Mouse (Mus musculus) adrenal gland, adult 8-10 months (tissue): ENCODE results near the gene Mylk3. TPM values are rescaled to one million over a fixed set of nuclear protein-coding genes. Genes with fewer than 3 reads are reported as not detected.

Source experiments
- DNase-seq: peaks from one replicate; pipeline ENCODE4 v3.0.0; 2022
- total RNA-seq, 4 experiments: library from RNA; stranded (reverse); gene quantifications; 2 replicates each; pipeline ENCODE4 v1.2.4; 2022

Mylk3 gene
- total RNA-seq, 4 experiments from 2014 or later = 0.16 to 1.8 (median 0.60) TPM

DNA sequence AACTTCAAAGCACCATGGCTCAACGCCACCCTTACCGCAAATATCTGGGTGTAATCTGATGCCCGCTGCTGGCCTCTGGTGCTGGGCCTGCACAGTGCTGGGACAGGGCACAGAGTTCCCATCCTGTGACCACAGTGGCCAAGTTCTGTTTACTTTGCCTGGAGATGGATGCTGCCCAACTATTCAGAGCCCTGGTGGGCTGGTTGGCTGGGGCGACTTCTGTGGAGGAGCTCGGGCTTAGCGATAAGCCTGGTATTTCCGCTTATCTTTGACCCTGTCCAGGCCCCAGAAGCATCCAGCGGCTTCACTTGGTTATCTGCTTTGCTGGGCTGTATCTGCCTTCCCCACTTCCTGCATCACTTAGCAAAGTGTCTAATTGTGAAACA is 5.3 kb downstream of the Mylk3 start:
- peak; percentile 15 for DNase-seq

DNA sequence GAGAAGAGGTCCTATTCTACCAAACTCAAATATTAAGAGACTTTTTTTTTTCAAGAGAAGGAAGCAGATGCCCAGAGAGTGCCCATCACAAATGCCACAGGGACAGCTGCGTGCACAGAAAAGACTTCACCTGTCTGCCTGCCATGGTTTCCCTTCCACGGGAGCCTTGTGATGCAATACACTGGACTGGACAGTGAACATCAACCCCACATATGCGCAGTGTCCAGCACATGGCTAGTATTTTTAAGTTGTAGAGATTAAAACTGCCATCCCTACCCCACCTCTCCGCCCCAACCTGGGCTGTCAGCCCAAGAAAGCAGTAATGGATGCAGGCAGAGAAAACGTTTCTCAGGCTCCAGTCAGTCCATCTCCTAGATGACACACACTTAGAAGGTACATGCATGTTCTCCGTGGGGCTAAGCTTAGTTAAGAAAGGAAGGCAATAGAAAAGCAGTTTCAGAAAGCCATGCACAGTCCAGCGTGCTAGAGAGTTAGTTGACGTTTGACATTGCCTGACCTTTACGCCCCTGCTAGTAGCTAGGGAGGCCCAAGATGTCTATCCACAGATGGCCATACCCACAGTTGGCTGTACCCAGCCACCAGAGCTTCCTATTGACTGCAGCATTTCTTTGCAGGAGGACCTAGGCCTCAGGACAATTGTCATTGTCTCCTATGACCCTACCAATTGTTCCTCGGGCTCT is 5.9 kb downstream of the Mylk3 start:
- no peak for DNase-seq

DNA sequence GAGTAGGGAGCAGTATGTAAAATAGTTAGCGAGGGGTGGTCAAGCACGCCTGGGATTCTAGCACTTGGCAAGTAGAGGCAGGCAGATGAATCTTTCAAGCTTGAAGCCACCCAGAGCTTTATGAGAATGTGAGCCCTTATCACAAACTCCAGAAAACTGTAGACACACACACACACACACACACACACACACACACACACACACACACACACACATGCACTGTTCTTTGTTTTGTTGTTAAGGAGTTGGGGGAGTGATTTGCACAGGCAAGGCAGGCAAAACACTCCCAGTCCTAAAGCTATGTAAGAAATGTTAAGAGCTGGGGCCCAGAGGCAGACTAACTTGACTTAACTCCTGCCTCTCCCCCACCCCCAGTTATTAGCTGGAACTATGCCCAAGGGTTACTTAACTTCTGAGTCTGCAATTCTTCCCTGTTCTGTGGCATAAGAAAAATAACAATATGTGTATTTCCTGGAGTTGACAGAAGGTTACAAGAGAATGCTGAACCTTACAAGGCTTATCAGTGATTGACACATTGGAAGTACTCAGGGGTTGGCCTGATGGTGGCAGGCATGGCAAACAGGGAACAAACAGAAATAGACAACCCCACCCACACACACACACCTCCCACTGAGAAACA is 6.9 kb downstream of the Mylk3 start:
- no peak for DNase-seq

DNA sequence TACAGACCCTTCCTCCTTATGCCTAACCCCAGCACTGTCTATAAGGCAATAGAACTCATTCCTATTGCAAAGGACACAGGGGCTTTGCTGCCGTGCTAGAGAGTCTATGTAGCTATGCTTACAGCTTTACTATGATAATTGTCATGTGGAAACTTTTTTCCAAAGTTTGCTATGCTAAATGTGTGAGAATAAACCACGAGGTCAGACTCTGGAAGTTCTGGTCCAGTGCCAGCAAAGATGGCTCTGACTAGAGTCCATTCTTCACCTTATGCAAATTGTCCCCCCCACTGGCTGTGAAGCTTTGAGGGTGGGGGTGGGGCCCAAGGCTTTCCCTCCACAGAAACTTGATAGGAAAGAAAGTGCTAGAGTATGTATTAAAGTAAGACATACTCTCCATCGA is 9.6 kb downstream of the Mylk3 start:
- no peak for DNase-seq

DNA sequence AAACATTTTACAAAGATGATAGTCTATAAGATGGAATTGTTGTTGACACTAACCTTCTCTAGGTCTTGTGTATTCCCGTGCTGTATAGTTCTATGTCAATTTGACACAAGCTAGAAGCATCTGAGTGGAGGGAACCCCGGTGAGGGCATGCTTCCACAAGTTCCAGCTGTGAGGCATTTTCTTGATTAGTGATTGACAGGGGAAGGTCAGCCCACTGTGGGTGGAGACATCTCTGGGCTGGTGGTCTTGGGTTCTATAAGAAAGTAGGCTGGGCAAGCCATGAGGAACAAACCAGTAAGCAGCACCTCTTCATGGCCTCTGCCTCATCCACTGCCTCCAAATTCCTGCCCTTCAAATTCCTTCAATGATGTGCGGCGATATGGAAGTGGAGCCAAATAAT is 11.9 kb downstream of the Mylk3 start:
- no peak for DNase-seq

DNA sequence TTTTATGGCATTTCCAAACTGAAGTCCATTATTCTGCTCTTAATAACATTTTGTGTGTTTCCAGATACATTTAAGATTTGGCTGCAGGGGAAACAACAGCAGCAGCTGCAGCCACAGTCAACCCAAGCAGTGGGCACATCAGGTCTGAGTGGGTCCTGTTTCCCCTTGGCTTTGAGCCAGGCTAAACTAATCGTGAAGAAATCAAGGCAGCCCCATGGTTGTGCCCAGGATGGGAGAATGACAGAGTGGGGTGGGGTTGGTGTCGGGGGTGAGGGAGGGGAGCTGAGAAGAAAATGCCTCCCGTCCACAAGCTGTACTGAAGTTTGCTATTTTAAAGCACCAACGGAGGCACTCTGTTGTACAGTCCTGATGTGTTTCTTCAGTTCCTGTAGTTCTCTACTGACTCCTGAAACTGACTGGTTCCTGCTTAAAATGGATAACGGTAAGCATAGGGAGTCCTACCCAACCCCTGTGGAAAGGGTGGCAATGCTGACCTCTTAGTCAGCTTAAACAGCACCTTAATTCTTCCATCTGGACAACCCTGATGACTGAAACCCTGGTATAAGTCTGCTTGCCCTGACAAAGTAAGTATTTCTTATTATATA is 12.6 kb downstream of the Mylk3 start:
- no peak for DNase-seq

DNA sequence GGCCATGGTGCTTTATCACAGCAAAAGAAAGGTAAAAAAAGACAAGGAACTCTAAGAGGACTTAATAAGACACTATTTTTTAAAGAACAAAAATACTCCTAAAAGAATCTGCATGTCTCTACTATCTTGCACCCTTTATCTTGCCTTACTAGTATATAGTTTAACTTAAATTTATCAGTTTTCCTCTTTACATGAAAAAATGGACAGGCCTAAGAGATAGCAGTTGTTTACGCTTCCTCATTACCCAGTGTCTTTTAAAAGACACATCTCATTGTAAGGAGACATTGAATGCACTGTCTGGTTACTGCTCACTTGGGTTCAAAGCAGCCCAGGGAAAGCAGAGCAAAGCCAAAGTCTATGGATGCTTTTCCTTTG is 13.7 kb downstream of the Mylk3 start:
- DNase-seq = no peak

DNA sequence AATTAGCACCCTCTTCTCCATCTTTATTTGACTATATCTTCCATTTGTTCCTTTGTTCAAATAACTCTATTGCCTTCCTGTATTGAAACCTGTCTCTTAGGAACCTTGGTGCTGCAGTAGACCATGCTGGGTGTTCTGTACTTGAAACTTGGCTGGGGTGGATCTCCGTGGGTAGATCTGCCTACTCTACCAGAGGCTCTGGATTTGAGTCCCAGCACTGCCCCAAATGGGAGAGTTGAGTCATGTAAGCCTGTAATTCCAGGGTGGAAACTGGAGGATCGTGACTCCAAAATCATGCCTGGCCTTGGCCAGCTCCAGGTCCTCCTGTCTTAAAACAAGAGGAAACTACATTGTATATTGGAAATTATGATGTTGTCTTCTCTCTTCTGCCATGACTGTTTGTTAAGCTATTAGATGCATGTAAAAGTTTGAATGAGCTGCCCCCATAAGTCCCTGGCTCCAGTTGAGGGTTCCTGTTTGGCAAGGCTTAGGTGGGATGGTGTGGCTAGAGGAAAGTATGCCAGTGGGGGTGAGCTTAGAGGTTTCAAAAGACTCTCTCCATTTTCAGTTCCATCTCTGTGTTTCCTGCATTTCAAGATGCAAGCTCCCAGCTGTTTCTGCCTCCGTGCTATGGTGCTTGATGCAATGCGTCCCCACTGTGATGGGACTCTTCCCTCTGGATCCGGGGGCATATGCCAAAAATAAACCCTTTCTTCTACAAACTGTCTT is 14.2 kb downstream of the Mylk3 start:
- DNase-seq = no peak

DNA sequence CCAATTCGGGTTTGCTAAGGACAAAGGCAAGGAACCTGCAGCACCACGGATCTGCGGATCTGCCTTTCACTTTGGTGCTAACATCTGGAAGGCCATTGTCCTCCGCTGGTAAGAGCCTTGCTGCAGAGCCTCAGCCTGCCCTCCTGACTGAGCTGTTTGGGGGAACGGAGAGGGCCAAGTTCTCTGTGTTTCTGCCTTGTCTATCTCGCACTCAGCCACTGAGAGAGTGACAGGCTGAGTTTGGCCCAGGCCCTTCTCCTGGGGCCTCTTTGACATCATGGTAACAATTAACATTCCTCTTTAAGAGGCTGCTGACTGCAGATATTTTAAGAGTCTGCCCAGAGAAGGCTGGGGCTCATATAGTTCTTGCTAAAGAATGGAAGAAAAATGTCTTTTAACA is 21.0 kb downstream of the Mylk3 start:
- DNase-seq = no peak

DNA sequence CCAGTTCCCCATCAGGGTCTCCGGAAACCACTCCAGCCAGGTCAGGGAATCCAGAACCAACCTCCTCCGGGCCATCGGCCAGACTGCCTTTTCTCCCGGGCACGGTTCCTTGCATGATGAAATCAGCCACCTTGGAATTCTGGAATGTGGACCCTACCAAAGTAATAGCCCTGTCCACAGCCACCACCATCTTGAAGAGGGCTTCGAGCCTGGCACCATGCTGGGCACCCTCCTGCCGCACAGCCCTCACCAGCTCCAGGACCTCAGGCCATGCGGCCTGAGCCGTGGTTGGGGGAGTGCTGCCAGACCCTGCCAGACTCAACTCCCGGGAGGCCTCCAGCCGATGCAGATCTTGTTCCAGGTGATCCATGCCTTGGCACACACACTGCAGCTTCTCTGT is 21.5 kb downstream of the Mylk3 start:
- no peak for DNase-seq

DNA sequence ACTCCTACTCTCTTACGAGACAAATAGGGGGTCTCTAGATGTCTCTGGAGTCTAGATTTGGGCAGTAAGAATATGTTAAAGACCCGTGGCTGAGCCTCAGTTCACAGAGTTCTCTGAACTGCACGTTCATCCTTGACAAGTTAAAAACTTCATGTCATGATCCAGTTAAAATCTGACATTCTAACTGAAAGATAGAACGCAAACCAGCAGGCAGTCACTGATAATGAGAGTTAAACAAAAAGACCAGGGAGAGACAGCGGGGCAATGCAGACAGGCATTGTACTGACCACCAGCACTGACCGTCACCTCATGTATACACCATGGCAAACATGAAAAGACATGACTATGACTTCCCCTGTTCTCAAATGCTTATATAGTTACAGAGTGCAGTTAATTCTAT is 22.7 kb downstream of the Mylk3 start:
- DNase-seq = no peak

DNA sequence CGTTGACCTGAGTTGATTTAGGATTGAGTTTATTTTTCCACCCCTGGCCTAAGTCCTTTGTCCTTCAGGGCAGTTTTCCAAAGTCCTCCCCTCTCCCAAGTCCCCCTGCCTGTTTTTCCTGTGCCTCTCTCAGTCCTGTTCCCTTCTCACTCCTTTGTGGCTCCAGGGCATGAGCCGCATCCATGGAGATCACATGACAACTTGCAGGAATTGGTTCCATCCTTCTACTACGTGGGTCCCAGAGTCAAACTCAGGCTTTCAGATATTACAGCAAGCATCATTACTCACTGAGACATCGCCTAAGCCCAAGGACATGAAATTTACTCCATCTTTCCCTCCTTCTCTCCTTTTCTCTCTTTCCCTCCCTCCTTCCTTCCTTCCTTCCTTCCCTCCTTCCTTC is 23.9 kb downstream of the Mylk3 start:
- no peak for DNase-seq

DNA sequence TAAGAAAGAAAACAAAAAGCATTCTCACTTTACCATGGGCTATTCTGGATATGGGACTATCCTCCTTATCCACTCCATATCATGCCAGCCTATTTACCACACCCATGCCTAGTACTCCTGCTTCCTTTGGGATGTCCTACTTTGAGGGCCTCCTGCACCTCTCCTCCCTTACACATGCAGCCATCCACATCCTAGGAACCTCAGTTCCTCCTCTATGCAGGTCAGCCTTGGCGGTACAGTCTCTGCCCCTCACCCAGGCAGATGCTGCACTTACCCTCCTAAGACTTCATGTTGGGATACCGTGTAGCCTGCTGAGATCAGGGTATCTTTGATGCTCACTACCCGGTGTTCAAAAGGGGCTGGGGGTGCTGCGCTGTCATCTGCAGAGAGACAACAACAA is 32.9 kb downstream of the Mylk3 start:
- no peak for DNase-seq

DNA sequence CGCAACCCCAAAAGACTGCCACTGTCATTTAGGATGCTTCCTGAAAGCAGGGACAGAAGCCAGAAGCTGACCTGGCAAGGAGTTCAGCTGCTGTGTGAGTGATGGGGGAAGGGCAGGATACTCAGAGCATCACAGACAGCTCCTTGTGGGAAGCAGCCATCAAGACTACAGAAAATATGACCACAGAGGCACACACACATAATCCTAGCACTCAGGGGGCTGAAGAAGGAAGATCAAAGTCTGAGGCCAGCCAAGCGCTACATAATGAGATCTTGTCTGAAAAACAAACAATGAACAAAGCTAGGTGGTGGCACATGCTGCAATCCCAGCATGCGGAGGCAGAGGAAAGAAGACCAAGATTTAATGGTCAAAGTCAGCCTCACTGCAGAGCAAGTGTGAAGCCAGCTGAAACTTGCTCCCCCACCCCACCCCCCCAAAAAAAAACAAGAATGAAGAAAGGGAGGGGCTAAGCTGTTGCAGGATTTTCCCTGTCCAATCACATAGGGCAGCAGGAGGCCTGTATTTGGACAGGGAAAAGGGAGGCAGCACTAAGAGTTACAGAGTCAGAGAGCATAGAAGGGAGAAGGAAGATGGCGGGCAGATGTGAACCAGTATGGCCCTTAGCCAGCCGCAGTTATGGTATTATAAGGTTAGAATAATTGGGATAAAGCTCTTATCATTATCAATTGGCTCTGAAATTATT is 46.1 kb downstream of the Mylk3 start:
- no peak for DNase-seq

DNA sequence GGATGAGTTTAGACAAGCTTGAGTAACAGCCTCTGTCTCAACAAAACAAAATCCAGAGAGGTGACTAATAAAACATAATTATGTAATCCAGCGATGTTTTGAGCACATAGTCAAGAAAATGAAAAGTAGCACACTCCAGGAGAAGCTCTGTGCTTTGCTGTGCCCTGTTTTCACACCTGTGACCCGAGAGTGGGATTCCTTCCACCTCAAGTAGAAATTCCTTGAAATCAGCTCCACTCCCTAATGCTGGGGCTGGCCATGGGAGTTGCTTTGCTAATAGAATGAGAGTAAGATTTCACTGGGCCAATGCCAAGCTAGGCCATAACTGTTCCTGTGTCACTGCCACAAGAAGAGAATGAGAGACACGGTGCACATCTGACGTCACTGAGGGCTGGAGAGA is 48.5 kb downstream of the Mylk3 start:
- DNase-seq = no peak

DNA sequence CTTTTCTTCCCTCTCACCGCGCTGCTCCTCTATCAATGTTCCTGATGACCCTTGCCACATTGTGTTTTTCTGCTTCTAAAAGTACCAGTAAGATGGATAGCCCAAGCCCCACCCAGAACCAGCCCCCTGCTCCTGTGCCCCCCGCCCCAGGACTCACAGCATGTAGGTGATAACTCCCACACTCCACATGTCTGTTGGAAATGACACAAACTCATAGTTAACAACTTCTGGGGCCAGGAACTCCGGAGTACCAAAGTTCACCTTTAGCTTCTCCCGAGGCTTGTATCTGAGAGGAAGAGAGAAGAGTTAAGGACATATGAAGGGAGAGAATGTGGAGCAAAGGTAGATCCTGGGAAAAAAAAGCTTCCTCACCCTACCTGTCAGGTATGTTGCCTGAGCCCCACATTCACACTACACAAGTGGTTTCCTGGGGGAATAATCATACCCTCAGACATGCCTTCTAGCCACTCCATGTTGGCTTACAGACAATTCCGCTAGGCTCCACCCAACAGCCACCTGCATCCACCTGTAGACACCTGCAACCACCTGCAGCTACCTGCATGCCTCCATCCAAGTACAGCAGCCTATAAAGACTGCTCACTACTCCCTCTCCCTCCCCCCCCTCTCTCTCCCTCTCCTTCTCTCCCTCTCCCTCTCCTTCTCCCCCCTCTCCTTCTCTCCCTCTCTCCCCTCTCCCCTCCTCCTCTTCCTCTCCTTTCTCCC is 49.8 kb downstream of the Mylk3 start:
- no peak for DNase-seq

DNA sequence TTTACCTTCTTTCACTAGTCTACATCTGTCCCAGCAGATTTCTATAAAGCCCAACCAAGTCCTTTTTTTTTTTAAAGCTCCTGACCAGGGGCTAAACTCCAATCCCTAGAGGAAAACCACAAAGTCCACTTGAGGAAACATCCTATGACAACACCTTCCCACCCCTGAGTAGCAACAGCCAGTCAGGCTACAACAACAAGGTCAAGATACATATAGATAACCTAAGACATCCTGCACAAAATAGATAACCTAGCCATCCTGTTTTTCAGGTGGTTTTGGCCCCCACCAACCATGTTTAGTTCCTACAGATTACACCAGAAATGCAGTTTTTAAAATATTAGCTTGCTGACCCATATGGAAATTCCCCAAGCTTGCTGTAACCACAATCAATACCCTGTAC is 51.0 kb downstream of the Mylk3 start:
- no peak for DNase-seq

DNA sequence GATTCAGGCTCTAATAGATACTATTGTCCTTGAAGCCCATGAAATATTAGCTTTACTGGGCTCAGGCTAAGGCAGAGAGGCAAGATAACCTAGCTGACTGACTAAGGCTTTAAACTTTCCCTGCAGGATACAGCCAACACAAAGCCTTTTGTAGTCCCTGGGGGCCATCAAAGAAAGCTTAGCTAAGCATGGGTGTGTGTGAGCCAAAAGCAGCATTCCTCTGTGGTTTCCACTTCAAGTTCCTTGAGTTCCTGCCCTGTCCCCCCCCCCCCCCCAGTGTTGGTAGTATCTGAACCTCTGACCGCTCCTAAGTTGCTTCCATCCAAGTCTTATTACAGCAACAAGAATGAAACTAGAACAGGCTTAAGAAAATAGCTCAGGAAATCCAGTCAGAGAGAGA is 56.6 kb downstream of the Mylk3 start:
- no peak for DNase-seq

DNA sequence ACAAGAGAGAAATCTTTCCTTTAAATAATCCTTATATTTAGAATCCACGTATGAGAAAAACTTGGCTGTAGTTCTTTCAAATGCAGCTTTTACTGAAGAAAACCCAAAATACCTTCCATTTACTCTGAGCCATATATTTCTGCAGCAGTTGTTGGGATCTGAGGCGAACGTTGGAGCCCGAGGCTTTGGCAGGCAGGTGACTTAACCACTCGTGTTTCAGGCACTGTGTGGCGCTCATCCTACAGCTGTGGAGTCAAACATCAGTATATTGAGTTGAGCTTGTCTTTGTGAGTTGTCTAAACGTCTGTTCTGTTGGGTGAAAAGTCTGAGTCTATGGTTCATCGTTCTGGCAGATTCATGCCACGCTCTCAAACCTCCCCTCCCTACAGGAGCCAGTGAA is 59.1 kb downstream of the Mylk3 start:
- no peak for DNase-seq

DNA sequence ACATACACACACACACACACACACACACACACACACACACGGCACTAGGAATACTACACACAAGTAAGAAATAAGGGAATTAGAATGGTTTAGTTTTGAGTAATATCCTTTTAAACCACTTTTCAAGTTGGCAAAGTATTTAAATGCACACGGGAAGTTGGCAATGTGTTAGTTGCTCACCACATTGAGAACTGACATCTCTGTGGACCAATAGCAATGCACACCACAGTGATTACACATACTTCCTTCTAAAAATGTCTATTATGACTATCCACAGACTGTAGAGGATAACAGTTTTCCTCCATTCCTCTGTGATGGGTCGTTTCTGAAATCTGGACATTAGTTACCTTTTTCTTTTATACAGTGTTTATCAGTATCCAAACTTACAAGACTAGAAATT is 63.1 kb downstream of the Mylk3 start:
- DNase-seq = no peak

DNA sequence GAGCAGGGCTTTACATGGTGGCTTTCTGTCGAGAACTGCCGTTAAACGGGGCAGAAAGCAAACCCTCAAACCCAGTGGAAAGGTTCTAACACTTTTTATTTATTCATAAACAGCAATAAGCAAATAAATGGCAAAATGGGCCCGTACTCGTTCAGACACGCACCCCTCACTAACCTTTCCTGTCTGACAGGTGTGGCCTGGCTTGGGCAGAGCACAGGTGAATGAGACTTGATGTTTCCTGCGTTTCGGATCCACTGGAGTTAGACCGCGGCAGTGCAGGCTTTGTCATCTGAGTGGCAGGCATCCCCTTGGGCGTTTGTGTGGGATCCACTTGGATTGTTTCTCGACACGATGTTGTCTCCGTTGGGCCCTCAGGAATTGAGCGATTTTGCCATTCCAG is 64.2 kb downstream of the Mylk3 start:
- DNase-seq = no peak

DNA sequence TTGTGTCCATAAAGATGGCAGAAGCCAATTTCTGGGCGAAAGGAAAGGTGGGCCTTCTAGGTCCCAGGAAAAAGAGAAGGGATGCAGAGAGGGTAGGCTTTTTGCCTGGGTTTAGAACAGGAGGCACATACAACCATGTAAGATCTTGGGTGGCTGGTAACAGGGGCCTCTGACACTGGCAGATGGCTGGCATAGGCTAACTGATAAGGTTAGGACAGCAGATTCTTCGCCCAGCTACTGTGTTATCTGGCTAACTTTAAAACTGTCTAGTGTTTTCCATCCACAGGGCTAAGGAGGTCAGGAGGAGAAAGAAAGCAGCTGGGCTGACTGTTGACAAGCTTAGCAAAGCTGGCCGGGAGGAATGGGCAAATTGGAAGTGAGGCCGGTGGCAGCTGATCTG is 67.6 kb downstream of the Mylk3 start:
- no peak for DNase-seq
